Comparison of ENCODE assay signal across 8 mouse cellular contexts in genomic region chr11:103359841-103360641, GRCm38 (mm10). TPM values are rescaled to one million over a fixed set of nuclear protein-coding genes. Genes with fewer than 3 reads are reported as not detected.
DNase-seq lines count a peak whose midpoint lies in the region; ATAC-seq and TF ChIP-seq lines count a peak whose summit lies in the region.

No protein-coding gene starts in this region.

- WGBS in forebrain, embryonic 11.5 days: 2% methylated on average over 58 of the region's 60 CpGs
- 3% methylated on average over 53 of the region's 60 CpGs for WGBS in heart, embryonic 16.5 days
- WGBS in liver, postnatal 0 days (ENCODE audit: insufficient replicate concordance): 5% methylated on average over 60 of the region's 60 CpGs
- 1% methylated on average over 53 of the region's 60 CpGs for WGBS in neural tube, embryonic 14.5 days

- H3K36me3 ChIP-seq in forebrain, embryonic 11.5 days (ENCODE audit: control insufficient read depth, insufficient read depth, low read length): no peaks in the 10 kb centered on the region
- H3K36me3 ChIP-seq in heart, embryonic 16.5 days (ENCODE audit: control insufficient read depth, insufficient read depth): no peaks in the 10 kb centered on the region
- H3K36me3 ChIP-seq in liver, postnatal 0 days (replicated peaks; ENCODE audit: insufficient read depth, low read length): no peaks in the 10 kb centered on the region
- H3K36me3 ChIP-seq in neural tube, embryonic 14.5 days (ENCODE audit: control insufficient read depth, insufficient read depth, low read length): no peaks in the 10 kb centered on the region
- H3K36me3 ChIP-seq in testis, adult 2 months (ENCODE audit: control insufficient read depth, insufficient read depth, low read length): no peaks in the 10 kb centered on the region

- peak; percentile 81 for TF ChIP-seq CTCF in liver, postnatal 0 days (IDR thresholded peaks at IDR 0.05; ENCODE audit: low read depth)
- TF ChIP-seq CTCF in testis, adult 2 months (IDR thresholded peaks at IDR 0.05; ENCODE audit: control insufficient read depth, insufficient read depth, insufficient replicate concordance, low read depth, low read length): peak; percentile 54; the same call in 1 of the 2 replicates

- no peak for TF ChIP-seq EP300 in liver, postnatal 0 days (IDR thresholded peaks at IDR 0.05; ENCODE audit: low read depth)

- H3K4me3 ChIP-seq in brown adipose tissue, adult 24 weeks (ENCODE audit: insufficient read depth, low read depth, low read length): peak overlapping the region; percentile 58
- peak overlapping the region; percentile 41 for H3K4me3 ChIP-seq in forebrain, embryonic 11.5 days (ENCODE audit: low read depth, low read length)
- H3K4me3 ChIP-seq in heart, embryonic 16.5 days (ENCODE audit: low read length): peak overlapping the region; percentile 56
- peak overlapping the region; percentile 53 for H3K4me3 ChIP-seq in liver, postnatal 0 days (ENCODE audit: low read depth, low read length)
- peak overlapping the region; percentile 34 for H3K4me3 ChIP-seq in neural tube, embryonic 14.5 days (ENCODE audit: low read depth, low read length)
- peak overlapping the region; percentile 77 for H3K4me3 ChIP-seq in testis, adult 2 months (ENCODE audit: control insufficient read depth, low read depth, low read length)

- H3K27me3 ChIP-seq in forebrain, embryonic 11.5 days (ENCODE audit: control insufficient read depth, insufficient read depth, low read length): peaks cover 57% of the 10 kb centered on the region
- H3K27me3 ChIP-seq in heart, embryonic 16.5 days (ENCODE audit: control insufficient read depth, insufficient read depth, low read length): peaks cover 25% of the 10 kb centered on the region
- H3K27me3 ChIP-seq in liver, postnatal 0 days (ENCODE audit: insufficient read depth, low read length): peaks cover 43% of the 10 kb centered on the region
- peaks cover 49% of the 10 kb centered on the region for H3K27me3 ChIP-seq in neural tube, embryonic 14.5 days (ENCODE audit: control insufficient read depth, insufficient read depth, low read length)
- H3K27me3 ChIP-seq in testis, adult 2 months (ENCODE audit: control insufficient read depth, insufficient read depth, low read length): no peaks in the 10 kb centered on the region

- H3K4me2 ChIP-seq in forebrain, embryonic 11.5 days (ENCODE audit: low read depth, low read length, severe bottlenecking): peak overlapping the region; percentile 75
- H3K4me2 ChIP-seq in heart, embryonic 16.5 days (ENCODE audit: low read depth, low read length): peak overlapping the region; percentile 94
- peak overlapping the region; percentile 88 for H3K4me2 ChIP-seq in liver, postnatal 0 days (ENCODE audit: low read depth, low read length)
- peak overlapping the region; percentile 69 for H3K4me2 ChIP-seq in neural tube, embryonic 14.5 days (ENCODE audit: low read depth, low read length)

- no peaks in the 10 kb centered on the region for H3K9me3 ChIP-seq in forebrain, embryonic 11.5 days (ENCODE audit: control insufficient read depth, low read length)
- no peaks in the 10 kb centered on the region for H3K9me3 ChIP-seq in heart, embryonic 16.5 days (replicated peaks; ENCODE audit: control insufficient read depth, low read length)
- no peaks in the 10 kb centered on the region for H3K9me3 ChIP-seq in liver, postnatal 0 days (ENCODE audit: low read length)
- no peaks in the 10 kb centered on the region for H3K9me3 ChIP-seq in neural tube, embryonic 14.5 days (ENCODE audit: control insufficient read depth, low read length)

- TF ChIP-seq POLR2A in testis, adult 2 months (IDR thresholded peaks at IDR 0.05; ENCODE audit: control insufficient read depth, low read depth, low read length): no peak

- DNase-seq in forebrain, embryonic 11.5 days (ENCODE audit: low spot score): peak; percentile 94
- DNase-seq in kidney, postnatal 25 days: peak; percentile 84 to 92
- peak; percentile 87 for DNase-seq in liver, postnatal 0 days

- H3K9ac ChIP-seq in forebrain, embryonic 11.5 days (ENCODE audit: low read length): peak overlapping the region; percentile 49
- H3K9ac ChIP-seq in heart, embryonic 16.5 days (ENCODE audit: low read length): peak overlapping the region; percentile 78
- H3K9ac ChIP-seq in liver, postnatal 0 days (replicated peaks): peak overlapping the region; percentile 50
- peak overlapping the region; percentile 48; the same call in 1 of the 2 replicates for H3K9ac ChIP-seq in neural tube, embryonic 14.5 days (replicated peaks; ENCODE audit: low read depth, low read length)

- H3K27ac ChIP-seq in brown adipose tissue, adult 24 weeks (replicated peaks; ENCODE audit: low read depth, low read length): no peak overlapping the region
- no peak overlapping the region for H3K27ac ChIP-seq in forebrain, embryonic 11.5 days (ENCODE audit: low read depth, low read length)
- H3K27ac ChIP-seq in heart, embryonic 16.5 days (ENCODE audit: low read length): no peak overlapping the region
- H3K27ac ChIP-seq in liver, postnatal 0 days (ENCODE audit: low read depth): 0 out of 2 replicates have a peak overlapping the region, but pooled peaks have one; percentile 7
- H3K27ac ChIP-seq in neural tube, embryonic 14.5 days (ENCODE audit: low read depth, low read length): no peak overlapping the region
- H3K27ac ChIP-seq in testis, adult 2 months (ENCODE audit: control insufficient read depth, insufficient read depth, low read depth, low read length): no peak overlapping the region

- ATAC-seq in CD4-positive, CD25-positive, alpha-beta regulatory T cell, adult 4 months: peak; percentile 68
- ATAC-seq in forebrain, embryonic 11.5 days (replicated peaks; ENCODE audit: low FRiP score): peak; percentile 60
- ATAC-seq in heart, embryonic 16.5 days (replicated peaks; ENCODE audit: extremely low read depth, insufficient read depth, low FRiP score): peak; percentile 56
- peak; percentile 66 for ATAC-seq in liver, postnatal 0 days
- ATAC-seq in neural tube, embryonic 14.5 days (ENCODE audit: low read depth): peak; percentile 67

- peaks cover 13% of the 10 kb centered on the region for H3K4me1 ChIP-seq in brown adipose tissue, adult 24 weeks (ENCODE audit: control insufficient read depth, insufficient read depth, insufficient read length, low read length)
- H3K4me1 ChIP-seq in forebrain, embryonic 11.5 days (replicated peaks; ENCODE audit: control insufficient read depth, insufficient read depth, low read length): peaks cover 15% of the 10 kb centered on the region
- H3K4me1 ChIP-seq in heart, embryonic 16.5 days (ENCODE audit: control insufficient read depth, insufficient read depth, low read length): peaks cover 42% of the 10 kb centered on the region
- peaks cover 41% of the 10 kb centered on the region for H3K4me1 ChIP-seq in liver, postnatal 0 days (ENCODE audit: insufficient read depth)
- peaks cover 12% of the 10 kb centered on the region for H3K4me1 ChIP-seq in neural tube, embryonic 14.5 days (ENCODE audit: control insufficient read depth, insufficient read depth, low read length)
- peaks cover 49% of the 10 kb centered on the region for H3K4me1 ChIP-seq in testis, adult 2 months (ENCODE audit: control insufficient read depth, insufficient read depth, low read length)

RNA-seq across cellular contexts. Expression of gene Arhgap27, which starts 3.5 kb away (rescaled TPM):
- polyA plus RNA-seq in CD4-positive, CD25-positive, alpha-beta regulatory T cell, adult 4 months (2017; shearing (Covaris generic)): 10 to 100 TPM; 21.4 to 36.6 TPM
- 3.8 and 6.9 TPM in 2 replicates for polyA plus RNA-seq in brown adipose tissue, adult 24 weeks (2012; ENCODE audit: insufficient read depth, insufficient read length, missing spikeins)
- polyA plus RNA-seq in forebrain, embryonic 11.5 days (2014; fragmentation: Nextera tagmentation; extraction: Ambion mirVana): 3.2 TPM in 2 replicates
- 7.5 and 8.5 TPM in 2 replicates for polyA plus RNA-seq in heart, embryonic 16.5 days (2015; fragmentation: Nextera tagmentation; extraction: Ambion mirVana)
- polyA plus RNA-seq in liver, postnatal 0 days (2015; fragmentation: Nextera tagmentation; extraction: Ambion mirVana): 3.2 and 3.3 TPM in 2 replicates
- polyA plus RNA-seq in neural tube, embryonic 14.5 days (2014; fragmentation: Nextera tagmentation; extraction: Ambion mirVana): 3.9 and 4.1 TPM in 2 replicates
- polyA plus RNA-seq in testis, adult 2 months (2012; rRNA removed): 1.0 and 1.6 TPM in 2 replicates

RNA-seq across cellular contexts. Expression of gene Plekhm1, which starts 52.4 kb away (rescaled TPM):
- 10 to 100 TPM in 1 of 2 experiments, 1 to 10 TPM in 1; 7.0 to 15.2 TPM for polyA plus RNA-seq in CD4-positive, CD25-positive, alpha-beta regulatory T cell, adult 4 months (2017; shearing (Covaris generic))
- 13.4 and 14.6 TPM in 2 replicates for polyA plus RNA-seq in brown adipose tissue, adult 24 weeks (2012; ENCODE audit: insufficient read depth, insufficient read length, missing spikeins)
- 10.1 and 11.3 TPM in 2 replicates for polyA plus RNA-seq in forebrain, embryonic 11.5 days (2014; fragmentation: Nextera tagmentation; extraction: Ambion mirVana)
- polyA plus RNA-seq in heart, embryonic 16.5 days (2015; fragmentation: Nextera tagmentation; extraction: Ambion mirVana): 5.9 and 6.1 TPM in 2 replicates
- 2.1 and 2.3 TPM in 2 replicates for polyA plus RNA-seq in liver, postnatal 0 days (2015; fragmentation: Nextera tagmentation; extraction: Ambion mirVana)
- 9.5 and 11.1 TPM in 2 replicates for polyA plus RNA-seq in neural tube, embryonic 14.5 days (2014; fragmentation: Nextera tagmentation; extraction: Ambion mirVana)
- 5.9 and 6.3 TPM in 2 replicates for polyA plus RNA-seq in testis, adult 2 months (2012; rRNA removed)
